8 mouse cellular contexts compared by ENCODE assay signal in the genomic region with DNA sequence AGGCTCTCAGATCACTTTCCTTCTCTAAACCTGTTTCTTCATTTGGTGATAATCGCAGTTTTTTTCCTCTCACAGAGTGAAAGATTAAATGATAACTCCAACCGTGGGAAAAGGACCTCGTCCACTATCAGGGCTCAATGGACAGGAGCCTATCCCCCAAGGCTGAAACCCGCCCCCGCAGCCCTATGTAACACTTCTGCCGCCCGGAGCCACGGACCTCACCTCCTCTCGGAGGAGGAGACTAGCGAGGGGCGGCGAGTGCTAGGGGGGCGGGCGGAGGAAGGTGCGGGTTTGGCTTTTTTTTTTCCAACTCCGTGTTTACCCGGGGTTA. TPM values are rescaled to one million over a fixed set of nuclear protein-coding genes. Genes with fewer than 3 reads are reported as not detected.
DNase-seq lines count a peak whose midpoint lies in the region; ATAC-seq and TF ChIP-seq lines count a peak whose summit lies in the region.

No protein-coding gene starts in this region.

- no peaks in the 10 kb centered on the region for H3K27me3 ChIP-seq in kidney, embryonic 14.5 days (ENCODE audit: control insufficient read depth, insufficient read depth, low read length)
- H3K27me3 ChIP-seq in hindbrain, embryonic 14.5 days (ENCODE audit: control insufficient read depth, insufficient read depth, low read length): no peaks in the 10 kb centered on the region
- H3K27me3 ChIP-seq in midbrain, embryonic 15.5 days (replicated peaks): no peaks in the 10 kb centered on the region

- no peak for TF ChIP-seq CTCF in cortical plate, adult 2 months (IDR thresholded peaks at IDR 0.05; ENCODE audit: extremely low read depth, insufficient read depth, low read length)

- TF ChIP-seq POLR2A in cortical plate, adult 2 months (IDR thresholded peaks at IDR 0.05; ENCODE audit: extremely low read depth, insufficient read depth, low read length): no peak

- H3K9ac ChIP-seq in kidney, embryonic 14.5 days (ENCODE audit: low read depth, low read length): peak overlapping the region; percentile 44
- peak overlapping the region; percentile 62 for H3K9ac ChIP-seq in hindbrain, embryonic 14.5 days
- H3K9ac ChIP-seq in midbrain, embryonic 15.5 days: peak overlapping the region; percentile 54

- no peak for DNase-seq in kidney, adult 11 months
- DNase-seq in hindbrain, embryonic 14.5 days (ENCODE audit: low spot score): no peak
- no peak for DNase-seq in cerebellum, postnatal 4 days (ENCODE audit: low spot score in 2 of 2)
- DNase-seq in thymus, postnatal 36 days: no peak
- DNase-seq in adrenal gland, postnatal 10 days: no peak

- no peaks in the 10 kb centered on the region for H3K4me1 ChIP-seq in kidney, embryonic 14.5 days (ENCODE audit: control insufficient read depth, insufficient read depth, low read length)
- no peaks in the 10 kb centered on the region for H3K4me1 ChIP-seq in cortical plate, adult 2 months (ENCODE audit: control insufficient read depth, insufficient read depth, low read length)
- H3K4me1 ChIP-seq in hindbrain, embryonic 14.5 days (replicated peaks; ENCODE audit: control insufficient read depth, insufficient read depth, low read length): 0 out of 2 replicates have a peak, but pooled peaks cover 3% of the 10 kb centered on the region
- H3K4me1 ChIP-seq in midbrain, embryonic 15.5 days: peaks cover 4% of the 10 kb centered on the region

- no peak; the same call in 1 of the 2 replicates for ATAC-seq in kidney, embryonic 14.5 days (ENCODE audit: low FRiP score, low TSS enrichment)
- ATAC-seq in hindbrain, embryonic 14.5 days (ENCODE audit: low FRiP score): no peak
- no peak for ATAC-seq in midbrain, embryonic 15.5 days (replicated peaks)

- H3K27ac ChIP-seq in kidney, embryonic 14.5 days (ENCODE audit: low read depth, low read length): peak overlapping the region; percentile 97
- peak overlapping the region; percentile 88; the same call in 1 of the 2 replicates for H3K27ac ChIP-seq in cortical plate, adult 2 months (ENCODE audit: insufficient read depth, low read length)
- peak overlapping the region; percentile 98 for H3K27ac ChIP-seq in hindbrain, embryonic 14.5 days
- H3K27ac ChIP-seq in midbrain, embryonic 15.5 days: peak overlapping the region; percentile 98

- 29% methylated on average over 17 of the region's 17 CpGs for whole genome bisulfite sequencing in kidney, embryonic 14.5 days
- WGBS in hindbrain, embryonic 14.5 days: 9% methylated on average over 15 of the region's 17 CpGs
- WGBS in midbrain, embryonic 15.5 days: 22% methylated on average over 17 of the region's 17 CpGs

- H3K4me2 ChIP-seq in kidney, embryonic 14.5 days (replicated peaks; ENCODE audit: low read depth, low read length): peak overlapping the region; percentile 34
- H3K4me2 ChIP-seq in hindbrain, embryonic 14.5 days (replicated peaks): peak overlapping the region; percentile 46
- peak overlapping the region; percentile 41 for H3K4me2 ChIP-seq in midbrain, embryonic 15.5 days

- no peaks in the 10 kb centered on the region for H3K9me3 ChIP-seq in kidney, embryonic 14.5 days (ENCODE audit: control insufficient read depth, low read length)
- H3K9me3 ChIP-seq in hindbrain, embryonic 14.5 days (ENCODE audit: control insufficient read depth, low read length): no peaks in the 10 kb centered on the region
- no peaks in the 10 kb centered on the region for H3K9me3 ChIP-seq in midbrain, embryonic 15.5 days

- H3K4me3 ChIP-seq in kidney, embryonic 14.5 days (ENCODE audit: low read length): peak overlapping the region; percentile 57
- H3K4me3 ChIP-seq in cortical plate, adult 2 months (ENCODE audit: insufficient read depth, low read length): peak overlapping the region; percentile 87
- H3K4me3 ChIP-seq in hindbrain, embryonic 14.5 days (replicated peaks; ENCODE audit: low read length): peak overlapping the region; percentile 50
- H3K4me3 ChIP-seq in midbrain, embryonic 15.5 days: peak overlapping the region; percentile 64

- H3K36me3 ChIP-seq in kidney, embryonic 14.5 days (ENCODE audit: control insufficient read depth, insufficient read depth, low read length): no peaks in the 10 kb centered on the region
- H3K36me3 ChIP-seq in hindbrain, embryonic 14.5 days (replicated peaks; ENCODE audit: control insufficient read depth, insufficient read depth): no peaks in the 10 kb centered on the region
- H3K36me3 ChIP-seq in midbrain, embryonic 15.5 days (replicated peaks): no peaks in the 10 kb centered on the region

RNA-seq across cellular contexts. Expression of a gene that starts 0.4 kb away (rescaled TPM):
- 13.9 and 20.7 TPM in 2 replicates for polyA plus RNA-seq in kidney, embryonic 14.5 days (2014; fragmentation: Nextera tagmentation; extraction: Ambion mirVana)
- polyA plus RNA-seq in cortical plate, adult 2 months (2012; rRNA removed): 17.7 and 18.7 TPM in 2 replicates
- polyA plus RNA-seq in hindbrain, embryonic 14.5 days (2014; fragmentation: Nextera tagmentation; extraction: Ambion mirVana): 16.8 and 24.0 TPM in 2 replicates
- 19.8 and 25.5 TPM in 2 replicates for polyA plus RNA-seq in midbrain, embryonic 15.5 days (2015; fragmentation: Nextera tagmentation; extraction: Ambion mirVana)
- total RNA-seq in adrenal gland, postnatal 10 days (2021): 10 to 100 TPM; 22.9 to 26.2 TPM
